Mouse (Mus musculus): ENCODE measurements around the gene Bdh2.

The Bdh2 gene

DNA sequence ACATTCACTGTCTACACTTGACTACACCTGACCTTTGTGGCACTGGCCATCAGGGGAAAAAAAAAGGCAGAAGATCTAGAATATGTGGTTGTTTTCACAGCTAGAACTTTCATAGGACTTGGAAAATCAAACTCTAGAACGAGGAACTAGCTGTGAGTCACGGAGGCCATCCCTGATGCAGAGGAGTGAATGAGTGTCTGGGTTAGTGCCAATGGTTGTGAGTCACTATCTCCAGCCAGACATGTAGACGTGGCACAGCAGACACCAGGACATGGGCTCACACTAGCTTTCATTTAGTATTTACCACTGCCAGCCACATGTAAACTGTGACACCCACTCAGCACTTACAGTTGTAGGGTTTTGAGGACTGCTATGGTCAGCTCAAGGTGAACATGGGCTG, 17.5 kb downstream of the Bdh2 start:
- no peak for DNase-seq (ENCODE audit: low spot score)

GRCm38 (mm10) chr3:135300081-135300480, 19.1 kb downstream of the Bdh2 start:
- no peak for DNase-seq (ENCODE audit: low spot score)

- no peak for DNase-seq (ENCODE audit: low spot score)
These were observed 23.0 kb downstream of the Bdh2 start for GRCm38 (mm10) chr3:135304060-135304459.

- no peak for DNase-seq (ENCODE audit: low spot score)
These were observed 23.5 kb downstream of the Bdh2 start for GRCm38 (mm10) chr3:135304566-135304965.

- peak; percentile 15 for DNase-seq (ENCODE audit: low spot score)
These were observed 26.6 kb downstream of the Bdh2 start, which contains the start of gene Slc9b2 for GRCm38 (mm10) chr3:135307411-135308259. Slc9b2 (plus strand) TSS chr3:135307700.

GRCm38 (mm10) chr3:135312916-135313491, 32.0 kb downstream of the Bdh2 start:
- no peak for DNase-seq (ENCODE audit: low spot score)

DNA sequence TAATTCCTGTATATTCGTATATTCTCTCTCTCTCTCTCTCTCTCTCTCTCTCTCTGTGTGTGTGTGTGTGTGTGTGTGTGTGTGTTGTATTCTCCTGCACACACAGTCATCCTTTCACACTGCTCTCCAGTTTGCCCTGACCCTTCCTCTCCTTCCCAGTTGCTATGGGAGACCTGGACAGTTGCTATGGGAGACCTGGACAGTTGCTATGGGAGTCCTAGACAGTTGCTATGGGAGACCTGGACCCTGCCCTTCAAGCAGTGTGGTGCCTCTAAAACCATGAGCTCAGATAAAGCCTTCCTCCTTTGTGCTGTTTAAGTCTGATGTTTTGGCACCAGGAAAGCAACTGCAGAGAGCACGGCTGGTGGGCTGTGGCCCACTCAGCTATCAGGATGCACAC, 32.7 kb downstream of the Bdh2 start:
- no peak for DNase-seq (ENCODE audit: low spot score)

- DNase-seq (ENCODE audit: low spot score), result no peak
These were observed 33.8 kb downstream of the Bdh2 start for GRCm38 (mm10) chr3:135314811-135315210.

GRCm38 (mm10) chr3:135315720-135316425, 34.9 kb downstream of the Bdh2 start:
- DNase-seq (ENCODE audit: low spot score), result no peak

DNA sequence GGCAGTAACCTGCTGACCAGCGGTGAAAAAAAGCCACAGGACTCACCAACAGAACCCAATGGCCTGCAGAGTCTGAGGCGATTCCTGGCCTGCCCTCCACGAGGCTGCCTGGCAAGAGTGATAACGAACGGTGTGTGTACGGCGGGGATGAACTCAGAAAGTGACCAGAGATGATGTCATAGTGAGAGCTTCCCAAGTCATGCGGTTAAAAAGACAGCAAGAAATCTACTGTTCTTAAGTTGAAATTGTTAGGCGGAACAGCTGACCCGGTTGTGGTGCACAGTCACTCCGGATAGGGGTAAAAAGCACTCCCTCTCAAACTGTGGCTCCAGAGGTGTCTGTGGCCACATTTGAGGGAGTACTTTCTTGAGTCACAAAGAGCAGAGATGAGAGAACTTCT, 37.3 kb downstream of the Bdh2 start:
- DNase-seq (ENCODE audit: low spot score), result no peak

GRCm38 (mm10) chr3:135324354-135324753, 43.3 kb downstream of the Bdh2 start:
- no peak for DNase-seq (ENCODE audit: low spot score)

GRCm38 (mm10) chr3:135327176-135327575, 46.2 kb downstream of the Bdh2 start:
- no peak for DNase-seq (ENCODE audit: low spot score)

DNA sequence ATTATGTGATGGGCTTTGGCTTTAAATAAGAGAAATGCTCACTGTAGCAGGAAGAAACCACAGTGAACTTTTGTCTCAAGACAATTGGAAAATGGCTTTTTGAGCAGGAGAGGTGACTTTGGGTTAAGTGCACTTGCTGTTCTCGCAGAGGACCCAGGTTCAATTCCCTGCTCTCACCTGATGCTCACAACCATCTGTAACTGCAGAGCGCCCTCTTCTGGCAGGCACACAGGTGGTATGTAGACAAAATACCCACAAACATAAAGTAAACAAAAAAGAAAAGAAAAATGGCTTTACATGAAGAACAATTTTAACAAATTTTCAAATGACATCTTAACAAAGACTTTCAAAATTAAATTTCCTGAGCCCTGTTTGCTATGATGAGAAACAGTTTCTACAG, 46.6 kb downstream of the Bdh2 start:
- no peak for DNase-seq (ENCODE audit: low spot score)

- DNase-seq (ENCODE audit: low spot score), result peak; percentile 18
These were observed 47.5 kb downstream of the Bdh2 start for GRCm38 (mm10) chr3:135328560-135328959.

GRCm38 (mm10) chr3:135332691-135333090, 51.7 kb downstream of the Bdh2 start:
- DNase-seq (ENCODE audit: low spot score), result no peak

- DNase-seq (ENCODE audit: low spot score), result no peak
These were observed 52.7 kb downstream of the Bdh2 start for GRCm38 (mm10) chr3:135333763-135334162.

DNA sequence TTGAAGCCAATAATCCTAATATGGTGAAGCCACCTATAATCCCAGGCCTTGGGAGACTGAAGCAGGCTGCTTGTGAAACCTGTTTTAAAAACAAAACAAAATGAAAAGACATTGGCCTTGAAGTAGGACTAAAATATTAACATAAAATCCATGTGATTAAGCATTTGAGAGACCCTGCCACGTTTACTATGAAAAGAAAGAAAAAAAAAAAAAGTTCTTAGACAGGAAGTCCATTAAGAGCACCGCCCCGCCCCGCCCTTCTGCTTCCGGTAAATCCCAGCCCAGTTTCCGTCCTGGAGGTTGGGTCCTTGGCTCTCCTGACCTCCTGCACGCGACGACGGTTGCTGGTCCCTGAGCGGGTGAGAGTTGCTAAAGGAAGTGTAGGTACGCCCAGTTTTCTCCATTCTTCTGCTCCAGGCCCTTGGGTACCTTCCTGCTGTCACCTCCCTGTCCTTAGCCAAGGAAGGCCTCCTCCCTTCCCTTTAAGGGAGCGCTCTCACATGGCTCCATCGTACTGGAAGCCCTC, 66.8 kb downstream of the Bdh2 start, which contains the start of gene Slc9b1:
Gene Slc9b1, plus strand, starts transcription at position 291 of the 526 bp plus-strand sequence.
- DNase-seq (ENCODE audit: low spot score), result no peak

DNA sequence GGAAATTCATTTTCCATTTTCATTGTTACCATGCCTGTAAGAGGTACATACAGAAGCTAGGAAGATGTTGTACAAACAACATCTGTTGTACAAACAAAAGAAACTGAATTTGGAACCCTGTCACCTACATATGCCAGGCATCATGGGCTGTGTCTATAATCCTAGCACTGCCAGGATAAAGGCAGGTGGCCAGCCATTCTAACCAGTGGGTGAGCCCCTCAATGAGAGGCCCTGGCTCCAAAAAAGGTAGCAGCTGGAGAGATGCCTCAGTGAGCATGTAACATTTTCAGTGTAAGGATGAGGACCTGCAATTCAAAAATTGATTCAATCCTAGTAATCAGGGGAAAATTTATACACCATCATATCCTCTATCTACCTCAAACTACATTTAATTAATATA, 68.0 kb downstream of the Bdh2 start:
- DNase-seq (ENCODE audit: low spot score), result no peak

DNA sequence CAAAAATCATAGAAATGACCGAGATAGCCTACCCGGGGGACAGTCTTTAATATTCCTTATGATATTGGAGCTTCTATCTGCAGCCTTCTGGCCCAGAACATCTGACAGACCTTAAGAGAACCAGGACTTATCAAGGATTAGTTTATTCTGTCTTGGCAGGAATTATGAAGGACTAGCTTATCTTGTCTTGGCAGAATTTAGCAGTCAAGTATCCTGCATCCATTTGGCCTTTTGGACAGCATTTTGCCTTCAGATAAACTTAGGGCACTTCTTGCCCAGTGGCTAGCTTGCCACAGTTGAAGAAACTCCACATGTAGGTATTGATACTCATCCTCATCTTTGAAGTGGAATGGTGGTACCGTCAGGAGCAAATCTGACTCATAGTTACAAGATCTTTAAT, 70.8 kb downstream of the Bdh2 start:
- DNase-seq (ENCODE audit: low spot score), result no peak
